Comparison of ENCODE assay signal across 10 mouse cellular contexts in genomic region chr11:108936016-108936792, GRCm38 (mm10). TPM values are rescaled to one million over a fixed set of nuclear protein-coding genes. Genes with fewer than 3 reads are reported as not detected.
DNase-seq lines count a peak whose midpoint lies in the region; ATAC-seq and TF ChIP-seq lines count a peak whose summit lies in the region.
"Had no signal": no experiment of that assay in that cellular context is flagged by ENCODE, and none has a peak within 500 bp of the region (broad histone marks: within the 10 kb centered on the region; RNA-seq: fewer than 3 reads in every experiment).

No protein-coding gene starts in this region.

- no peaks in the 10 kb centered on the region for H3K27me3 ChIP-seq in limb, embryonic 12.5 days
- no peaks in the 10 kb centered on the region for H3K27me3 ChIP-seq in small intestine, adult 2 months (ENCODE audit: control insufficient read depth, insufficient read depth, low read length)
- H3K27me3 ChIP-seq: megakaryocyte, embryonic 14.5 days had no signal

- H3K27ac ChIP-seq in limb, embryonic 12.5 days = peak overlapping the region; percentile 79
- H3K27ac ChIP-seq in small intestine, adult 2 months (ENCODE audit: insufficient read depth, low read depth, low read length) = peak overlapping the region; percentile 11; the same call in 1 of the 2 replicates

- H3K36me3 ChIP-seq in limb, embryonic 12.5 days = peaks cover 85% of the 10 kb centered on the region
- H3K36me3 ChIP-seq in small intestine, adult 2 months (ENCODE audit: control insufficient read depth, insufficient read depth, low read length) = peaks cover 64% of the 10 kb centered on the region

- 20% methylated on average over 18 of the region's 18 CpGs for WGBS in limb, embryonic 12.5 days
- WGBS in small intestine, adult 2 months = 24% methylated on average over 18 of the region's 18 CpGs

- peak; percentile 74 to 82 for DNase-seq in adrenal gland, adult (ENCODE audit: inconsistent age in 2 of 2, low spot score in 1 of 2)
- DNase-seq in adrenal gland, postnatal 25 days = no peak
- peak; percentile 2 for DNase-seq in right cerebral cortex, postnatal 14 days
- no peak for DNase-seq in right cerebral cortex, postnatal 36 days (ENCODE audit: low spot score in 2 of 2)
- DNase-seq in yolk sac, embryonic 10.5 days (ENCODE audit: low spot score) = no peak
- no peak for DNase-seq in cerebellum, adult 11 months
- DNase-seq: layer of hippocampus, postnatal 36 days had no signal

- peak overlapping the region; percentile 32; the same call in 1 of the 2 replicates for H3K4me2 ChIP-seq in limb, embryonic 12.5 days

- H3K4me1 ChIP-seq in limb, embryonic 12.5 days (replicated peaks) = peaks cover 64% of the 10 kb centered on the region
- H3K4me1 ChIP-seq in small intestine, adult 2 months (ENCODE audit: control insufficient read depth, insufficient read depth, insufficient read length, low read length) = peaks cover 24% of the 10 kb centered on the region
- H3K4me1 ChIP-seq: megakaryocyte, embryonic 14.5 days had no signal

- no peak for ATAC-seq in limb, embryonic 12.5 days (ENCODE audit: insufficient number of reproducible peaks, insufficient read depth, low FRiP score, low TSS enrichment, low read depth)

- H3K9me3 ChIP-seq in limb, embryonic 12.5 days = 0 out of 2 replicates have a peak, but pooled peaks cover 3% of the 10 kb centered on the region

- H3K9ac ChIP-seq in limb, embryonic 12.5 days (replicated peaks) = no peak overlapping the region

- TF ChIP-seq CTCF in small intestine, adult 2 months (IDR thresholded peaks at IDR 0.05; ENCODE audit: extremely low read depth, insufficient read length, insufficient replicate concordance, low read depth, low read length) = no peak

- no peak for TF ChIP-seq POLR2A in small intestine, adult 2 months (IDR thresholded peaks at IDR 0.05; ENCODE audit: low read depth, low read length)

- no peak overlapping the region for H3K4me3 ChIP-seq in limb, embryonic 12.5 days (replicated peaks)
- no peak overlapping the region for H3K4me3 ChIP-seq in small intestine, adult 2 months (ENCODE audit: low read depth, low read length)

RNA-seq across cellular contexts. Expression of gene Axin2, which starts 16.1 kb away (rescaled TPM):
- total RNA-seq in adrenal gland, postnatal 25 days (2021) = 42.0 and 43.5 TPM in 2 replicates
- polyA plus RNA-seq in limb, embryonic 12.5 days (2016; fragmentation: Nextera tagmentation; extraction: Ambion mirVana) = 19.6 and 20.2 TPM in 2 replicates
- 12.0 and 48.5 TPM in 2 replicates for polyA plus RNA-seq in small intestine, adult 2 months (2012; rRNA removed)

Comparison
In these comparisons a context has a peak if more than half of its experiments do, and no peak if none do; other contexts are left out.
1. DNase-seq: peak in adrenal gland, adult (2 of 2) and right cerebral cortex, postnatal 14 days (single experiment); none in adrenal gland, postnatal 25 days (single experiment), right cerebral cortex, postnatal 36 days (0 of 2), yolk sac, embryonic 10.5 days (single experiment) and cerebellum, adult 11 months (single experiment).